Mouse (Mus musculus): ENCODE measurements around the gene Pira2. TPM values are rescaled to one million over a fixed set of nuclear protein-coding genes. Genes with fewer than 3 reads are reported as not detected.
"Not testable (repeated sequence)": the region's sequence is repeated elsewhere in the genome, so short reads cannot be mapped to it uniquely, and the experiment has no call there.

Pira2 gene
- not detected for total RNA-seq (2021)
- long read RNA-seq, experiment 1: 0 reads
- long read RNA-seq, experiment 2: 0 reads

GRCm38 (mm10) chr7:3844951-3845350, at the start of gene Pira2:
Gene Pira2, minus strand, starts transcription at chr7:3845051.
- DNase-seq (ENCODE audit: low spot score in 2 of 2); intact Hi-C loops (cut with DNase I): not testable (repeated sequence)

GRCm38 (mm10) chr7:3875032-3875431, 30.2 kb upstream of the Pira2 start:
- DNase-seq (ENCODE audit: low spot score in 2 of 2); intact Hi-C loops (cut with DNase I): not testable (repeated sequence)

- intact Hi-C loops (cut with DNase I); DNase-seq (ENCODE audit: low spot score in 2 of 2): not testable (repeated sequence)
These were observed 7.0 kb downstream of the Pira2 start for GRCm38 (mm10) chr7:3837854-3838253.

- intact Hi-C loops (cut with DNase I); DNase-seq (ENCODE audit: low spot score in 2 of 2): not testable (repeated sequence)
These were observed 14.2 kb downstream of the Pira2 start for GRCm38 (mm10) chr7:3830633-3831032.

GRCm38 (mm10) chr7:3825599-3825998, 19.3 kb downstream of the Pira2 start, which contains the start of gene Gm15448:
Gene Gm15448, minus strand, starts transcription at chr7:3825687.
- intact Hi-C loops (cut with DNase I): not testable (repeated sequence)

GRCm38 (mm10) chr7:3811912-3812311, 32.9 kb downstream of the Pira2 start:
- intact Hi-C loops (cut with DNase I): not testable (repeated sequence)

More at GRCm38 (mm10) chr7:3825599-3825998, 19.3 kb downstream of the Pira2 start, which contains the start of gene Gm15448:
- DNase-seq (ENCODE audit: low spot score in 2 of 2): not testable (repeated sequence)

GRCm38 (mm10) chr7:3802935-3803334, 41.9 kb downstream of the Pira2 start:
- intact Hi-C loops (cut with DNase I); DNase-seq (ENCODE audit: low spot score in 2 of 2): not testable (repeated sequence)

More at GRCm38 (mm10) chr7:3811912-3812311, 32.9 kb downstream of the Pira2 start:
- not testable (repeated sequence) for DNase-seq (ENCODE audit: low spot score in 2 of 2)

- DNase-seq (ENCODE audit: low spot score in 2 of 2); intact Hi-C loops (cut with DNase I): not testable (repeated sequence)
These were observed 44.9 kb downstream of the Pira2 start for GRCm38 (mm10) chr7:3799940-3800339.

- intact Hi-C loops (cut with DNase I); DNase-seq (ENCODE audit: low spot score in 2 of 2): not testable (repeated sequence)
These were observed 48.6 kb downstream of the Pira2 start for GRCm38 (mm10) chr7:3796286-3796685.

Other genes starting within 250 kb of the Pira2 start
- gene Oscar, start 228.9 kb downstream of the Pira2 start, total RNA-seq (2021): 1 to 10 TPM; 1.2 to 1.8 TPM
- 100 to 1,000 TPM; 546 to 598 TPM for gene Ndufa3, start 227.7 kb downstream of the Pira2 start, total RNA-seq (2021)
- gene Tfpt, start 215.1 kb downstream of the Pira2 start, total RNA-seq (2021): 10 to 100 TPM; 37.0 to 43.8 TPM
- gene Prpf31, start 215.1 kb downstream of the Pira2 start, total RNA-seq (2021): 10 to 100 TPM; 50.9 to 51.1 TPM
- 10 to 100 TPM; 49.7 to 55.9 TPM for gene Cnot3, start 199.8 kb downstream of the Pira2 start, total RNA-seq (2021)
- 1 to 10 TPM; 4.0 to 4.9 TPM for gene Leng1, start 179.2 kb downstream of the Pira2 start, total RNA-seq (2021)
- gene Tmc4, start 167.5 kb downstream of the Pira2 start, total RNA-seq (2021): 1 to 10 TPM; 4.3 to 4.6 TPM
- 10 to 100 TPM; 61.2 to 74.1 TPM for gene Tsen34, start 152.2 kb downstream of the Pira2 start, total RNA-seq (2021)
- gene Mboat7, start 151.5 kb downstream of the Pira2 start, total RNA-seq (2021): 100 to 1,000 TPM; 165 to 167 TPM
- 100 to 1,000 TPM; 367 to 392 TPM for gene Rps9, start 141.1 kb downstream of the Pira2 start, total RNA-seq (2021)
- under 1 TPM; 0.09 to 0.15 TPM for gene Pirb, start 124.7 kb downstream of the Pira2 start, total RNA-seq (2021)
- not detected for gene Gm15448, start 19.4 kb downstream of the Pira2 start, total RNA-seq (2021)
- not detected for gene Gm14548, start 53.1 kb upstream of the Pira2 start, total RNA-seq (2021)
- not detected for gene Lilra6, start 70.5 kb upstream of the Pira2 start, total RNA-seq (2021)
- 1 to 10 TPM; 6.5 to 6.7 TPM for gene Lair1, start 218.2 kb upstream of the Pira2 start, total RNA-seq (2021)

All from left cerebral cortex, postnatal 14 days (tissue).